Mouse (Mus musculus) C2C12 (cell line): ENCODE data around the gene Ank2.

Experiments
- CTCF ChIP-seq: IDR thresholded peaks from one replicate; pipeline ENCODE4 v1.5.1; 2011; ENCODE audit not compliant: control insufficient read depth, insufficient read depth, insufficient read length
- MYOG ChIP-seq: IDR thresholded peaks from one replicate; pipeline ENCODE4 v1.6.1; 2011; ENCODE audit not compliant: control insufficient read depth, insufficient read length; ENCODE audit errors: extremely low read depth
- USF1 ChIP-seq: IDR thresholded peaks from one replicate; pipeline ENCODE4 v1.6.1; 2011; ENCODE audit warnings: low read depth, mild to moderate bottlenecking, control low read depth, moderate library complexity

DNA sequence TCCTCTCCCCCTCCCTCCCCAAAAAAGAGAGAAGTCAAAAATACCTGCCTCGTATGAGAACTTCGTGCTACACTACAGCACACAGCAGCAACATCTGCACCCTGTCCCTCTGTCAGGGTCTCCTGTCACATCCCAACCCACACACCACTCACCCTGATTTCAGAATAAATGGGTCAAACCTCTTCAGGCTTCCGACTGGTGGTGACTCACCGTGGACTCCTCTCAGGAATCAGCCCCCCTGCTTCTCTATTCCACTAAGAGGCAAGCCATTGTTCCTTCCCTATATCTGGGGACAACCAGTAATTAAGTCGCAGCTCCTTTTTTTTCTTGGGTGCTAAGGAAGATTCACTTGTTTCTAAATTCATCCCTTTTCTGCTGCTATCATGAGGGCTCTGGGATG is 361.6 kb downstream of the Ank2 start:
- no peak for TF ChIP-seq CTCF
- no peak for TF ChIP-seq USF1
- no peak for TF ChIP-seq MYOG
